Mouse (Mus musculus) bone marrow, adult 2 months (tissue): ENCODE measurements around the gene Kcnq1.

Experiments
- CTCF ChIP-seq: fragments of 200-500 bp; IDR thresholded peaks from 2 replicates; pipeline ENCODE4 v1.5.1; 2011; ENCODE audit warnings: low read length, control low read depth; ENCODE audit not compliant: control insufficient read depth, insufficient read depth
- POLR2A ChIP-seq: fragments of 200-500 bp; IDR thresholded peaks from 2 replicates; pipeline ENCODE4 v1.6.1; 2011; ENCODE audit warnings: low read depth, mild to moderate bottlenecking, control low read depth, low read length, borderline replicate concordance; ENCODE audit not compliant: control insufficient read depth

DNA sequence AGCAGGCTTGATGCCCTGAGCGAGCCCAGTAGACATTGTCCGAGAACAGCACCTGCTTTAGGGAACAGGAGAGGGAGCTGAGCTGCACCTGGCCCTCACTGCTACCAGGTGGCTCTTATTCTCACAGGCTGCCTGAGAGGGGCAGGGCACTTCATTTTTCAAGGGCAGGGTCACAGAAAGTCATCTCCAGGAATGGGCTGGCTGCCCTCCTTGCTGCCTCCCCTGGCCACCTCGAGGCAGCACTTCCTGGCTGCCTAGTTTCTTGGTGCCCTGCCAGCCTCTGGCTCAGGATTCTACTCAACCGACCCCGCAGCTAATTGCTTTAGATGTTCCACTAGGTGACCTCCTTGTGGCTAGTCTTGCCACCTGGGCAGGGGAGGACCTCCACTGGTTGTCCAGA is 2.0 kb downstream of the Kcnq1 start:
- no peak for TF ChIP-seq CTCF
- no peak for TF ChIP-seq POLR2A
